Mouse (Mus musculus) CH12.LX (cell line): ENCODE data around the gene Gars. TPM values are rescaled to one million over a fixed set of nuclear protein-coding genes. Genes with fewer than 3 reads are reported as not detected.

ENCODE experiments used
- DNase-seq: peaks from one replicate; pipeline ENCODE4 v3.0.0-alpha.2; 2013; ENCODE audit errors: extremely low read depth
- H3K27ac ChIP-seq: 2 replicates; pipeline ENCODE4 v1.5.1; 2012; ENCODE audit warnings: low read depth, mild to moderate bottlenecking, control low read depth, moderate library complexity; ENCODE audit not compliant: insufficient read depth
- H3K27me3 ChIP-seq: replicated peaks from 2 replicates; pipeline ENCODE3; 2012; ENCODE audit warnings: inconsistent platforms
- H3K36me3 ChIP-seq, 2 experiments: replicated peaks in 1 of 2; 2 replicates each; pipeline versions ENCODE3 to v1.6.1; 2012; ENCODE audit warnings: inconsistent platforms in 1 of 2, low read length in 1 of 2, mild to moderate bottlenecking in 1 of 2, mixed read lengths in 1 of 2, moderate library complexity in 1 of 2; ENCODE audit not compliant: control insufficient read depth in 1 of 2, insufficient read depth in 1 of 2
- H3K4me1 ChIP-seq, 2 experiments: 2 replicates each; pipeline ENCODE4 v1.6.1; 2012; ENCODE audit warnings: inconsistent platforms in 1 of 2, moderate library complexity in 1 of 2; ENCODE audit not compliant: insufficient read depth in 2 of 2, control insufficient read depth in 1 of 2
- H3K4me2 ChIP-seq: 2 replicates; pipeline ENCODE4 v1.6.1; 2012; ENCODE audit warnings: low read depth, mild to moderate bottlenecking, control low read depth; ENCODE audit not compliant: poor library complexity, insufficient read depth, severe bottlenecking
- H3K4me3 ChIP-seq, 3 experiments: fragments of 150-350 bp in 1 of 3; sonication (generic) in 1 of 3; replicated peaks in 1 of 3; 2 replicates each; pipeline versions ENCODE3 to v1.5.1; 2011 to 2012; ENCODE audit warnings: low read depth in 2 of 3, low read length in 2 of 3, mild to moderate bottlenecking in 2 of 3, moderate library complexity in 2 of 3, control low read depth in 1 of 3, improper control_type of control experiment in 1 of 3, inconsistent platforms in 1 of 3, mixed read lengths in 1 of 3; ENCODE audit not compliant: poor library complexity in 1 of 3
- H3K79me2 ChIP-seq: replicated peaks from 2 replicates; pipeline ENCODE4 v1.6.1; 2012; ENCODE audit warnings: mild to moderate bottlenecking, moderate library complexity; ENCODE audit not compliant: control insufficient read depth, poor library complexity, insufficient read depth, severe bottlenecking; ENCODE audit errors: extremely low read depth
- H3K9ac ChIP-seq: 2 replicates; pipeline ENCODE4 v1.6.1; 2012; ENCODE audit warnings: low read depth, mild to moderate bottlenecking, control low read depth, moderate library complexity; ENCODE audit not compliant: insufficient read depth
- H3K9me3 ChIP-seq: replicated peaks from 2 replicates; pipeline ENCODE3; 2012; ENCODE audit warnings: low read length, inconsistent platforms, mixed read lengths
- CHD1 ChIP-seq: IDR thresholded peaks from 2 replicates; pipeline ENCODE4 v1.6.1; 2012; ENCODE audit warnings: low read depth, low read length, improper control_type of control experiment, inconsistent platforms
- E2F4 ChIP-seq: IDR thresholded peaks from 2 replicates; pipeline ENCODE4 v1.6.1; 2011; ENCODE audit warnings: low read depth, low read length, improper control_type of control experiment; ENCODE audit not compliant: insufficient replicate concordance
- EP300 ChIP-seq: IDR thresholded peaks from 2 replicates; pipeline ENCODE4 v1.6.1; 2011; ENCODE audit warnings: low read length, improper control_type of control experiment
- ETS1 ChIP-seq: conservative IDR thresholded peaks from 2 replicates; pipeline ENCODE4 v1.6.1; 2012; ENCODE audit warnings: low read depth, mild to moderate bottlenecking, inconsistent platforms, low read length, improper control_type of control experiment, moderate library complexity
- GABPA ChIP-seq: IDR thresholded peaks from 2 replicates; pipeline ENCODE4 v1.6.1; 2012; ENCODE audit warnings: low read depth, low read length, improper control_type of control experiment, inconsistent platforms; ENCODE audit not compliant: insufficient replicate concordance
- IRF4 ChIP-seq: IDR thresholded peaks from 2 replicates; pipeline ENCODE4 v1.6.1; 2014; ENCODE audit warnings: low read depth, mild to moderate bottlenecking, inconsistent platforms, low read length, improper control_type of control experiment
- JUN ChIP-seq: IDR thresholded peaks from 2 replicates; pipeline ENCODE4 v1.6.1; 2011; ENCODE audit warnings: low read depth, mild to moderate bottlenecking, low read length, improper control_type of control experiment, moderate library complexity; ENCODE audit not compliant: insufficient read depth
- JUND ChIP-seq: conservative IDR thresholded peaks from 2 replicates; pipeline ENCODE4 v1.6.1; 2011; ENCODE audit warnings: low read depth, low read length, improper control_type of control experiment
- KAT2A ChIP-seq: IDR thresholded peaks from 2 replicates; pipeline ENCODE4 v1.6.1; 2012; ENCODE audit warnings: low read length, improper control_type of control experiment, inconsistent platforms; ENCODE audit not compliant: insufficient replicate concordance
- MAZ ChIP-seq: IDR thresholded peaks from 2 replicates; pipeline ENCODE4 v1.6.1; 2012; ENCODE audit warnings: low read depth, mild to moderate bottlenecking, inconsistent platforms, low read length, improper control_type of control experiment, moderate library complexity
- MEF2A ChIP-seq: IDR thresholded peaks from 2 replicates; pipeline ENCODE4 v1.6.1; 2014; ENCODE audit warnings: low read depth, mild to moderate bottlenecking, inconsistent platforms, low read length, improper control_type of control experiment, borderline replicate concordance
- MXI1 ChIP-seq: IDR thresholded peaks from 2 replicates; pipeline ENCODE4 v1.6.1; 2011; ENCODE audit warnings: mild to moderate bottlenecking, low read depth, low read length, improper control_type of control experiment
- MYC ChIP-seq: IDR thresholded peaks from 2 replicates; pipeline ENCODE4 v1.6.1; 2011; ENCODE audit warnings: low read depth, mild to moderate bottlenecking, improper control_type of control experiment, low read length
- NELFE ChIP-seq: IDR thresholded peaks from 2 replicates; pipeline ENCODE4 v1.6.1; 2011; ENCODE audit warnings: low read depth, low read length, improper control_type of control experiment
- PAX5 ChIP-seq: IDR thresholded peaks from 2 replicates; pipeline ENCODE4 v1.6.1; 2012; ENCODE audit warnings: low read length, inconsistent platforms, mixed read lengths
- POLR2A ChIP-seq: IDR thresholded peaks from 2 replicates; pipeline ENCODE4 v1.6.1; 2011; ENCODE audit warnings: low read depth, mild to moderate bottlenecking, improper control_type of control experiment, low read length
- RAD21 ChIP-seq: IDR thresholded peaks from 2 replicates; pipeline ENCODE4 v1.6.1; 2011; ENCODE audit warnings: low read depth, mild to moderate bottlenecking, low read length, improper control_type of control experiment, moderate library complexity
- RCOR1 ChIP-seq: conservative IDR thresholded peaks from 2 replicates; pipeline ENCODE4 v1.6.1; 2012; ENCODE audit warnings: low read depth, mild to moderate bottlenecking, inconsistent platforms, low read length, improper control_type of control experiment
- SIN3A ChIP-seq: IDR thresholded peaks from 2 replicates; pipeline ENCODE4 v1.6.1; 2012; ENCODE audit warnings: low read length, improper control_type of control experiment, inconsistent platforms
- TBP ChIP-seq: conservative IDR thresholded peaks from 2 replicates; pipeline ENCODE4 v1.6.1; 2011; ENCODE audit warnings: low read depth, low read length, improper control_type of control experiment
- TCF12 ChIP-seq: IDR thresholded peaks from 2 replicates; pipeline ENCODE4 v1.6.1; 2014; ENCODE audit warnings: low read depth, mild to moderate bottlenecking, inconsistent platforms, low read length, improper control_type of control experiment
- USF1 ChIP-seq: IDR thresholded peaks from 2 replicates; pipeline ENCODE4 v1.6.1; 2014; ENCODE audit warnings: low read depth, mild to moderate bottlenecking, inconsistent platforms, low read length, improper control_type of control experiment
- ZKSCAN1 ChIP-seq: IDR thresholded peaks from 2 replicates; pipeline ENCODE4 v1.6.1; 2012; ENCODE audit warnings: low read depth, inconsistent platforms, low read length, improper control_type of control experiment, borderline replicate concordance
- dilution Hi-C: fragments of 300-500 bp; cut with MboI; formaldehyde crosslinking; loops from 2 replicates; pipeline ENCODE4 v1.14.3; 2020; ENCODE audit warnings: low sequenced_read_pairs; ENCODE audit not compliant: extremely low pct_unique_long_range_greater_than_20kb, extremely low pct_ligation_motif_present
- in situ Hi-C: fragments of 300-500 bp; cut with MboI; formaldehyde crosslinking; loops from 3 replicates; pipeline ENCODE4 v1.14.3; 2019; ENCODE audit warnings: low sequenced_read_pairs, low pct_ligation_motif_present, low pct_unique_long_range_greater_than_20kb, mixed read lengths
- polyA plus RNA-seq: library from polyadenylated mRNA; unstranded; fragments of >175 nt; gene quantifications from 2 replicates; pipeline ENCODE4 v1.2.1, GENCODE M21; 2012; ENCODE audit warnings: low read depth; ENCODE audit not compliant: insufficient read length
- total RNA-seq, 2 experiments: library from RNA; depleted of rRNA; stranded (reverse); fragments of 300-350 nt in 1 of 2; fragments of >200 nt in 1 of 2; gene quantifications; 2 replicates each; pipeline ENCODE4 v1.2.3; 2012 to 2014

The Gars gene
- total and polyA plus RNA-seq, 3 experiments = 329 to 457 (median 341) TPM

- Histone ChIP-seq H3K36me3 (no peaks in the 10 kb centered on the region), H3K79me2 (no peaks in the 10 kb centered on the region), H3K9ac (no peak overlapping the region), H3K4me3 (no peak overlapping the region), H3K4me1 (no peaks in the 10 kb centered on the region; a peak in 1 of 4 replicates), H3K4me2 (no peak overlapping the region), H3K9me3 (no peaks in the 10 kb centered on the region), H3K27ac (no peak overlapping the region), H3K27me3 (peaks cover 2% of the 10 kb centered on the region)
- dilution Hi-C loops = no loop called here
- DNase-seq = no peak
- TF ChIP-seq NELFE = no peak
- TF ChIP-seq PAX5 = no peak
- TF ChIP-seq MYC = no peak
- no peak for TF ChIP-seq RCOR1
- no peak for TF ChIP-seq MAZ
- TF ChIP-seq JUND = no peak
- no peak for TF ChIP-seq USF1
- in situ Hi-C loops = loop anchor here (25.0 kb wide), 1 partner anchor 421 kb away; the partner anchor contains the start of genes Fkbp14 and Plekha8
Measured at GRCm38 (mm10) chr6:55008401-55008800, 29.4 kb upstream of the Gars start.

GRCm38 (mm10) chr6:55009391-55010230, 28.2 kb upstream of the Gars start:
- Histone ChIP-seq H3K79me2 (no peaks in the 10 kb centered on the region), H3K4me1 (no peaks in the 10 kb centered on the region), H3K27ac (no peak overlapping the region), H3K4me3 (no peak overlapping the region), H3K9ac (no peak overlapping the region), H3K36me3 (no peaks in the 10 kb centered on the region), H3K27me3 (peaks cover 2% of the 10 kb centered on the region), H3K9me3 (peaks cover 4% of the 10 kb centered on the region), H3K4me2 (no peak overlapping the region)
- dilution Hi-C loops = no loop called here
- no peak for DNase-seq
- TF ChIP-seq MXI1 = no peak
- no peak for TF ChIP-seq POLR2A
- TF ChIP-seq PAX5 = no peak
- TF ChIP-seq KAT2A = no peak
- no peak for TF ChIP-seq TBP
- TF ChIP-seq JUN = no peak
- no peak for TF ChIP-seq GABPA
- no peak for TF ChIP-seq E2F4
- no peak for TF ChIP-seq ZKSCAN1
- no peak for TF ChIP-seq IRF4
- no peak for TF ChIP-seq MEF2A
- no peak for TF ChIP-seq MYC
- TF ChIP-seq CHD1 = no peak
- TF ChIP-seq ETS1 = no peak
- TF ChIP-seq SIN3A = no peak
- TF ChIP-seq EP300 = no peak
- TF ChIP-seq RAD21 = no peak
- TF ChIP-seq TCF12 = no peak
- in situ Hi-C loops = loop anchor here (10.0 to 25.0 kb wide), 2 partner anchors 95 to 422 kb away; partner anchors contain the start of genes Fkbp14 and Plekha8
